Mouse (Mus musculus): ENCODE data around the gene Dna2.

- TF ChIP-seq CTCF (IDR thresholded peaks at IDR 0.05; ENCODE audit: borderline replicate concordance, extremely low read depth, insufficient read depth, insufficient read length) (peak; percentile 38; the same call in 1 of the 2 replicates), POLR2A (IDR thresholded peaks at IDR 0.05; ENCODE audit: borderline replicate concordance, extremely low read depth, insufficient read depth, insufficient read length, poor library complexity, severe bottlenecking) (peak; percentile 80)
These were observed at the start of gene Dna2 for GRCm38 (mm10) chr10:62946738-62947471.
